In genomic region chr3:88150061-88150998, GRCm38 (mm10) we compare ENCODE assay signal across 8 mouse cellular contexts. TPM values are rescaled to one million over a fixed set of nuclear protein-coding genes. Genes with fewer than 3 reads are reported as not detected.
A peak's percentile ranks its signal among the peaks of the same experiment; 100 is the strongest.
DNase-seq lines count a peak whose midpoint lies in the region; ATAC-seq lines count a peak whose summit lies in the region.

No protein-coding gene starts in this region.

- peak; percentile 72 for ATAC-seq in embryonic facial prominence, embryonic 14.5 days (ENCODE audit: low read depth)
- ATAC-seq in heart, embryonic 14.5 days (ENCODE audit: insufficient number of reproducible peaks, insufficient read depth, low FRiP score, low read depth): peak; percentile 55
- ATAC-seq in stomach, embryonic 16.5 days (ENCODE audit: insufficient read depth, low FRiP score): peak; percentile 17; the same call in 1 of the 2 replicates

- peak overlapping the region; percentile 8; the same call in 1 of the 2 replicates for H3K4me3 ChIP-seq in embryonic facial prominence, embryonic 14.5 days (ENCODE audit: low read depth, low read length)
- peak overlapping the region; percentile 23 to 29 for H3K4me3 ChIP-seq in heart, embryonic 14.5 days (ENCODE audit: control insufficient read depth in 1 of 2, insufficient read depth in 1 of 2, low read depth in 1 of 2, low read length in 2 of 2)
- 0 out of 2 replicates have a peak overlapping the region, but pooled peaks have one; percentile 5 for H3K4me3 ChIP-seq in stomach, embryonic 16.5 days (replicated peaks; ENCODE audit: low read length)

- H3K27me3 ChIP-seq in embryonic facial prominence, embryonic 14.5 days (replicated peaks; ENCODE audit: control insufficient read depth, insufficient read depth, low read length): no peaks in the 10 kb centered on the region
- no peaks in the 10 kb centered on the region for H3K27me3 ChIP-seq in heart, embryonic 14.5 days (ENCODE audit: control insufficient read depth, insufficient read depth, low read length)
- no peaks in the 10 kb centered on the region for H3K27me3 ChIP-seq in stomach, embryonic 16.5 days (ENCODE audit: control insufficient read depth, insufficient read depth, low read length)

- 19% methylated on average over 12 of the region's 14 CpGs for WGBS in embryonic facial prominence, embryonic 14.5 days
- 11% methylated on average over 13 of the region's 14 CpGs for WGBS in heart, embryonic 14.5 days
- WGBS in stomach, embryonic 16.5 days: 28% methylated on average over 14 of the region's 14 CpGs

- H3K9ac ChIP-seq in embryonic facial prominence, embryonic 14.5 days (ENCODE audit: low read depth, low read length): peak overlapping the region; percentile 46
- H3K9ac ChIP-seq in heart, embryonic 14.5 days (ENCODE audit: low read length): peak overlapping the region; percentile 81
- H3K9ac ChIP-seq in stomach, embryonic 16.5 days (ENCODE audit: low read length): peak overlapping the region; percentile 59

- H3K4me2 ChIP-seq in embryonic facial prominence, embryonic 14.5 days (ENCODE audit: low read depth, low read length): peak overlapping the region; percentile 40
- H3K4me2 ChIP-seq in heart, embryonic 14.5 days (ENCODE audit: low read length): peak overlapping the region; percentile 82
- peak overlapping the region; percentile 11 for H3K4me2 ChIP-seq in stomach, embryonic 16.5 days (ENCODE audit: low read depth, low read length)

- H3K27ac ChIP-seq in embryonic facial prominence, embryonic 14.5 days (replicated peaks; ENCODE audit: low read depth, low read length): peak overlapping the region; percentile 71
- peak overlapping the region; percentile 99 to 100 for H3K27ac ChIP-seq in heart, embryonic 14.5 days (replicated peaks in 1 of 2; ENCODE audit: control insufficient read depth in 1 of 2, insufficient read depth in 1 of 2, low read depth in 2 of 2, low read length in 2 of 2)
- peak overlapping the region; percentile 82 for H3K27ac ChIP-seq in stomach, embryonic 16.5 days (ENCODE audit: low read length)

- H3K4me1 ChIP-seq in embryonic facial prominence, embryonic 14.5 days (ENCODE audit: control insufficient read depth, insufficient read depth, low read length): peaks cover 44% of the 10 kb centered on the region
- H3K4me1 ChIP-seq in heart, embryonic 14.5 days (ENCODE audit: control insufficient read depth in 2 of 2, insufficient read depth in 2 of 2, low read length in 2 of 2): peaks cover 60 to 81% of the 10 kb centered on the region in 2 experiments
- peaks cover 57% of the 10 kb centered on the region for H3K4me1 ChIP-seq in stomach, embryonic 16.5 days (ENCODE audit: control insufficient read depth, insufficient read depth, low read length)

- H3K36me3 ChIP-seq in embryonic facial prominence, embryonic 14.5 days (ENCODE audit: control insufficient read depth, insufficient read depth, low read length): peaks cover 4% of the 10 kb centered on the region; the same call in 1 of the 2 replicates
- peaks cover 12% of the 10 kb centered on the region for H3K36me3 ChIP-seq in heart, embryonic 14.5 days (ENCODE audit: control insufficient read depth, insufficient read depth, low read length)
- no peaks in the 10 kb centered on the region for H3K36me3 ChIP-seq in stomach, embryonic 16.5 days (ENCODE audit: control insufficient read depth, insufficient read depth, low read length)

- no peaks in the 10 kb centered on the region for H3K9me3 ChIP-seq in embryonic facial prominence, embryonic 14.5 days (ENCODE audit: control insufficient read depth, low read length)
- H3K9me3 ChIP-seq in heart, embryonic 14.5 days (ENCODE audit: control insufficient read depth, low read length): no peaks in the 10 kb centered on the region
- H3K9me3 ChIP-seq in stomach, embryonic 16.5 days (replicated peaks; ENCODE audit: control insufficient read depth, low read length): no peaks in the 10 kb centered on the region

- peak; percentile 64 to 86 for DNase-seq in left cerebral cortex, adult 18-20 months (ENCODE audit: low spot score in 2 of 2)
- no peak for DNase-seq in left cerebral cortex, adult 11 months (ENCODE audit: low spot score)
- peak; percentile 79 for DNase-seq in embryonic facial prominence, embryonic 14.5 days (ENCODE audit: low spot score)
- peak; percentile 75 to 77 for DNase-seq in layer of hippocampus, postnatal 14 days (ENCODE audit: low spot score in 2 of 2)
- peak; percentile 52 for DNase-seq in mesoderm, embryonic 11.5 days (ENCODE audit: low read depth, low spot score)
- DNase-seq in urinary bladder, postnatal 36 days (ENCODE audit: low spot score in 2 of 2): no peak

RNA-seq across cellular contexts. Expression of gene Mef2d, which starts 8.2 kb away (rescaled TPM):
- 100 to 1,000 TPM; 210 to 213 TPM for total RNA-seq in left cerebral cortex, adult 18-20 months (2021)
- 36.8 and 41.7 TPM in 2 replicates for polyA plus RNA-seq in embryonic facial prominence, embryonic 14.5 days (2014; fragmentation: Nextera tagmentation; extraction: Ambion mirVana)
- 52.1 and 52.7 TPM in 2 replicates for polyA plus RNA-seq in heart, embryonic 14.5 days (2014; fragmentation: Nextera tagmentation; extraction: Ambion mirVana)
- total RNA-seq in layer of hippocampus, postnatal 14 days (2021): 100 to 1,000 TPM; 146 to 156 TPM
- 15.4 and 18.2 TPM in 2 replicates for polyA plus RNA-seq in stomach, embryonic 16.5 days (2015; fragmentation: Nextera tagmentation; extraction: Ambion mirVana)

Comparison
In these comparisons a context has a peak if more than half of its experiments do, and no peak if none do; other contexts are left out.
1. DNase-seq: peak in left cerebral cortex, adult 18-20 months (2 of 2), embryonic facial prominence, embryonic 14.5 days (single experiment), layer of hippocampus, postnatal 14 days (2 of 2) and mesoderm, embryonic 11.5 days (single experiment); none in left cerebral cortex, adult 11 months (single experiment) and urinary bladder, postnatal 36 days (0 of 2).
2. ATAC-seq: peak in every context shown above with its lines; median percentile 72 in embryonic facial prominence, embryonic 14.5 days; 55 in heart, embryonic 14.5 days; 17 in stomach, embryonic 16.5 days.
3. H3K4me2 ChIP-seq: peak in every context shown above with its lines; median percentile 82 in heart, embryonic 14.5 days; 40 in embryonic facial prominence, embryonic 14.5 days; 11 in stomach, embryonic 16.5 days.
4. Peak in every context shown above with its lines, with median percentiles within 50 percentile points of each other: H3K27ac ChIP-seq, H3K4me3 ChIP-seq and H3K9ac ChIP-seq.